Mouse (Mus musculus) myocyte (in vitro differentiated cells): ENCODE results near the gene Phf12.
A peak's percentile ranks its signal among the peaks of the same experiment; 100 is the strongest.

Experiments used
- CEBPB ChIP-seq: IDR thresholded peaks from 2 replicates; pipeline ENCODE4 v1.6.1; 2011; ENCODE audit warnings: mild to moderate bottlenecking, moderate library complexity; ENCODE audit not compliant: poor library complexity, insufficient read depth, severe bottlenecking
- E2F4 ChIP-seq: IDR thresholded peaks from one replicate; pipeline ENCODE4 v1.6.1; 2011; ENCODE audit warnings: mild to moderate bottlenecking, control low read depth, moderate library complexity; ENCODE audit not compliant: insufficient read depth
- MAX ChIP-seq: IDR thresholded peaks from one replicate; pipeline ENCODE4 v1.6.1; 2011; ENCODE audit warnings: low read depth, mild to moderate bottlenecking, control low read depth
- MYOD1 ChIP-seq, 3 experiments: IDR thresholded peaks; one replicate each; pipeline ENCODE4 v1.6.1; 2011; ENCODE audit warnings: control low read depth in 2 of 3, low read depth in 2 of 3, mild to moderate bottlenecking in 2 of 3, moderate library complexity in 1 of 3; ENCODE audit not compliant: insufficient read length in 2 of 3, control insufficient read depth in 1 of 3
- MYOG ChIP-seq, 3 experiments: IDR thresholded peaks; one replicate each; pipeline ENCODE4 v1.6.1; 2011; ENCODE audit warnings: control low read depth in 2 of 3, low read depth in 2 of 3, mild to moderate bottlenecking in 2 of 3; ENCODE audit not compliant: insufficient read length in 2 of 3, control insufficient read depth in 1 of 3, insufficient read depth in 1 of 3
- POLR2A ChIP-seq: IDR thresholded peaks from one replicate; pipeline ENCODE4 v1.6.1; 2011; ENCODE audit warnings: low read depth, mild to moderate bottlenecking, control low read depth, moderate library complexity; ENCODE audit not compliant: insufficient read length
- POLR2AphosphoS2 ChIP-seq: IDR thresholded peaks from one replicate; pipeline ENCODE4 v1.6.1; 2011; ENCODE audit warnings: low read depth, control low read depth; ENCODE audit not compliant: insufficient read length
- TCF12 ChIP-seq: IDR thresholded peaks from one replicate; pipeline ENCODE4 v1.6.1; 2011; ENCODE audit warnings: mild to moderate bottlenecking, control low read depth; ENCODE audit not compliant: poor library complexity, insufficient read depth, severe bottlenecking

GRCm38 (mm10) chr11:77983937-77984835 lies 1.6 kb downstream of the Phf12 start:
- peak in 2 of 3 experiments; percentile 31 to 60 for TF ChIP-seq MYOG (IDR thresholded peaks at IDR 0.05; ENCODE audit: control insufficient read depth in 1 of 3, insufficient read depth in 1 of 3, insufficient read length in 2 of 3, low read depth in 2 of 3)
- TF ChIP-seq POLR2A, result peak; percentile 50
- TF ChIP-seq TCF12, result no peak
- TF ChIP-seq CEBPB, result no peak
- no peak for TF ChIP-seq MAX
- no peak for TF ChIP-seq E2F4
- peak in 1 of 3 experiments; percentile 31 for TF ChIP-seq MYOD1 (IDR thresholded peaks at IDR 0.05; ENCODE audit: control insufficient read depth in 1 of 3, insufficient read length in 2 of 3, low read depth in 2 of 3)
- peak; percentile 58 for TF ChIP-seq POLR2AphosphoS2
